Mouse (Mus musculus): ENCODE measurements around the gene Olfr1555-ps1. TPM values are rescaled to one million over a fixed set of nuclear protein-coding genes. Genes with fewer than 3 reads are reported as not detected.

Gene Olfr1555-ps1
- not detected for total RNA-seq (2023)

GRCm38 (mm10) chr19:12170062-12170599 lies at the start of gene Olfr1555-ps1:
Gene Olfr1555-ps1 (minus strand): TSS chr19:12170112.

GRCm38 (mm10) chr19:12200334-12200733 lies 30.4 kb upstream of the Olfr1555-ps1 start, which contains the start of gene Olfr1431:
Gene Olfr1431 (plus strand): TSS chr19:12200634.

GRCm38 (mm10) chr19:12123103-12123502 lies 46.8 kb downstream of the Olfr1555-ps1 start, which contains the start of gene Olfr76:
Gene Olfr76 (minus strand): TSS chr19:12123203.

GRCm38 (mm10) chr19:12115797-12116196 lies 54.1 kb downstream of the Olfr1555-ps1 start, which contains the start of gene Olfr1428:
Gene Olfr1428 (minus strand): TSS chr19:12115897.

Other genes with a start within 250 kb of the Olfr1555-ps1 start
- gene Osbp, start 204.2 kb downstream of the Olfr1555-ps1 start, total RNA-seq (2023), result 10 to 100 TPM; 44.4 to 45.5 TPM
- not detected for gene Olfr1423, start 128.8 kb downstream of the Olfr1555-ps1 start, total RNA-seq (2023)
- gene Olfr1424, start 107.4 kb downstream of the Olfr1555-ps1 start, total RNA-seq (2023), result not detected
- gene Olfr1425, start 92.4 kb downstream of the Olfr1555-ps1 start, total RNA-seq (2023), result not detected
- gene Olfr1426, start 78.1 kb downstream of the Olfr1555-ps1 start, total RNA-seq (2023), result not detected
- gene Olfr1427, start 66.8 kb downstream of the Olfr1555-ps1 start, total RNA-seq (2023), result not detected
- not detected for gene Olfr1428, start 54.2 kb downstream of the Olfr1555-ps1 start, total RNA-seq (2023)
- gene Olfr76, start 46.9 kb downstream of the Olfr1555-ps1 start, total RNA-seq (2023), result not detected
- not detected for gene Olfr1431, start 30.5 kb upstream of the Olfr1555-ps1 start, total RNA-seq (2023)
- not detected for gene Olfr1432, start 62.5 kb upstream of the Olfr1555-ps1 start, total RNA-seq (2023)
- gene Olfr262, start 71.5 kb upstream of the Olfr1555-ps1 start, total RNA-seq (2023), result not detected
- gene Olfr235, start 90.9 kb upstream of the Olfr1555-ps1 start, total RNA-seq (2023), result not detected
- not detected for gene Olfr1434, start 109.7 kb upstream of the Olfr1555-ps1 start, total RNA-seq (2023)
- not detected for gene Olfr1436, start 129.0 kb upstream of the Olfr1555-ps1 start, total RNA-seq (2023)
- not detected for gene Olfr1437, start 155.0 kb upstream of the Olfr1555-ps1 start, total RNA-seq (2023)
- gene Olfr1438-ps1, start 165.8 kb upstream of the Olfr1555-ps1 start, total RNA-seq (2023), result not detected
- gene Olfr1440, start 217.2 kb upstream of the Olfr1555-ps1 start, total RNA-seq (2023), result not detected
- not detected for gene Olfr1441, start 247.3 kb upstream of the Olfr1555-ps1 start, total RNA-seq (2023)